Mouse (Mus musculus): ENCODE results near the gene Fam222a.

GRCm38 (mm10) chr5:114589454-114589853, 21.6 kb downstream of the Fam222a start:
- no peak for TF ChIP-seq CTCF (conservative IDR thresholded peaks at IDR 0.05; ENCODE audit: low read length)
- TF ChIP-seq NANOG (IDR thresholded peaks at IDR 0.05; ENCODE audit: borderline replicate concordance, low read length) = no peak
- TF ChIP-seq POU5F1 (IDR thresholded peaks at IDR 0.05; ENCODE audit: borderline replicate concordance, low read length) = no peak
